Mouse (Mus musculus): ENCODE results near the gene Ehmt1. TPM values are rescaled to one million over a fixed set of nuclear protein-coding genes. Genes with fewer than 3 reads are reported as not detected.

Ehmt1 gene
- total and polyA plus RNA-seq, 3 experiments = 31.9 to 55.8 TPM; not detected in 1

DNA sequence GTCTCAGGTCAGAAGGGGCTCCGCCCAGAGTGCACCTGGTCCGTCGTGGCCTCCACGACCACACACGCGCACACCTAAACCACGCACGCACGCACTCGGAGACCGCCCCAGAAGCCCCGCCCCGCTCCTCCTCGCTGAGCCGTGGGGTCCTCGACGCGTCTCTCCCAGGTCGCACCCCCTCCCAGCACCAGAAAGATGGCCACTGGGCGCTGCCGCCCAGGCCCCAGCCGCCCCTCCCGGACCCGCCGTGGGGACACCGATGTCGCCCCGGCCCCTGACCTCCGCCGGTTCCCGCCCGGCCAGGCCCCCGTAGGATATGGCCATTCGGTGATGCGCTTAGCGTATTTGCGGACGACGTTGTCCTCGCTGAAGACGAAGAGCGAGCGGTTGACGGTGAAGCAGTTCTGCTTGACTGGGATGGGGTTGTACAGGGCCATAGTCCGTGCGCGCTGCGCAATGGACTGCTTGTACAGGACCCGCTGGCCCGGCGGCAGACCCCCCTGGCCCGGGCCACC, 156.9 kb downstream of the Ehmt1 start:
- no peak overlapping the region for H3K9ac ChIP-seq (ENCODE audit: control insufficient read depth, low read depth, low read length, poor library complexity, severe bottlenecking)
- H3K27ac ChIP-seq (ENCODE audit: control insufficient read depth, low read depth, low read length) = no peak overlapping the region
- H3K79me2 ChIP-seq (ENCODE audit: control insufficient read depth, insufficient read depth, low read length, poor library complexity) = no peaks in the 10 kb centered on the region
- no peak overlapping the region for H3K4me3 ChIP-seq (ENCODE audit: control insufficient read depth in 1 of 2, insufficient read depth in 1 of 2, low read depth in 2 of 2, low read length in 2 of 2)
- H3K36me3 ChIP-seq (ENCODE audit: control insufficient read depth in 1 of 2, insufficient read depth in 2 of 2, low read length in 2 of 2) = no peaks in the 10 kb centered on the region
- no peaks in the 10 kb centered on the region for H3K27me3 ChIP-seq (ENCODE audit: control insufficient read depth in 1 of 2, insufficient read depth in 2 of 2, low read length in 2 of 2)
- no peak for DNase-seq (ENCODE audit: low read depth, low spot score)
- no peak for TF ChIP-seq POLR2A (IDR thresholded peaks at IDR 0.05; ENCODE audit: control insufficient read depth in 1 of 2, insufficient read depth in 1 of 2, low read depth in 1 of 2, low read length in 2 of 2, poor library complexity in 1 of 2)
- TF ChIP-seq USF2 (IDR thresholded peaks at IDR 0.05; ENCODE audit: borderline replicate concordance in 1 of 2, insufficient read depth in 1 of 2, low read depth in 1 of 2, low read length in 2 of 2) = no peak
- TF ChIP-seq SMC3 (IDR thresholded peaks at IDR 0.05; ENCODE audit: low read depth, low read length) = no peak
- TF ChIP-seq ZMIZ1 (IDR thresholded peaks at IDR 0.05; ENCODE audit: low read depth, low read length) = no peak
- TF ChIP-seq CHD2 (IDR thresholded peaks at IDR 0.05; ENCODE audit: low read length) = no peak
- TF ChIP-seq NRF1 (IDR thresholded peaks at IDR 0.05; ENCODE audit: insufficient read depth, low read depth, low read length, poor library complexity, severe bottlenecking) = no peak
- no peak for TF ChIP-seq TBP (IDR thresholded peaks at IDR 0.05; ENCODE audit: low read depth, low read length)
- no peaks in the 10 kb centered on the region for H3K4me1 ChIP-seq (ENCODE audit: control insufficient read depth in 1 of 2, insufficient read depth in 2 of 2, low read length in 2 of 2)
- no peaks in the 10 kb centered on the region for H3K9me3 ChIP-seq (replicated peaks; ENCODE audit: insufficient read depth, low read length)

DNA sequence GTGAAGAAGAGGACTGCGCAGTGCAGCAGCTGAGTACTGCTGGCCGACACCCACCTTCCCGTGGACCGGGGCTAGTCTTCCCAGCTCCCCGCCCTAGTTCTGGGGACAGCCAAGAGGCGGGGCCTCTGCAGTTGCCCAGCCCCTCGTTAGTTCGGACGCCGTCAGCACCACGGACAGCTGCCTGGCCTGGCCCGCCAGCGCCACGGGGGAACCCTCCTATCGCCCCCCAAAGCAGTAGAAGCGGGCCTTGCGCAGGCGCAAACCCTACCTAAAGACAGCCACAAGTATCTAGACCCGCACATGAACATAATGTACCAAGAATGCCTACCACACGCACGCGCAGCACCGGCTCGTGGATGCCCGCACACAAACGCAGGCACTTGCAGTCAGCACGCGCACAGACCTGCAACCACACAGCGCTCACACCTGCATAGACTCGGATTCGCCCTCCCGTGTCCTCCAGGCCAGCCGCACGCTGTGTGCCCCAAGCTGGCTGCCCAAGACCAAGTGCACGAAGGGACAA, 157.4 kb downstream of the Ehmt1 start:
- Histone ChIP-seq H3K79me2 (ENCODE audit: control insufficient read depth, insufficient read depth, low read length, poor library complexity) (no peaks in the 10 kb centered on the region), H3K9me3 (replicated peaks; ENCODE audit: insufficient read depth, low read length) (no peaks in the 10 kb centered on the region), H3K4me1 (ENCODE audit: control insufficient read depth in 1 of 2, insufficient read depth in 2 of 2, low read length in 2 of 2) (no peaks in the 10 kb centered on the region), H3K4me3 (ENCODE audit: control insufficient read depth in 1 of 2, insufficient read depth in 1 of 2, low read depth in 2 of 2, low read length in 2 of 2) (no peak overlapping the region), H3K36me3 (ENCODE audit: control insufficient read depth in 1 of 2, insufficient read depth in 2 of 2, low read length in 2 of 2) (no peaks in the 10 kb centered on the region), H3K27ac (ENCODE audit: control insufficient read depth, low read depth, low read length) (no peak overlapping the region), H3K9ac (ENCODE audit: control insufficient read depth, low read depth, low read length, poor library complexity, severe bottlenecking) (no peak overlapping the region), H3K27me3 (ENCODE audit: control insufficient read depth in 1 of 2, insufficient read depth in 2 of 2, low read length in 2 of 2) (no peaks in the 10 kb centered on the region)
- TF ChIP-seq EP300 (IDR thresholded peaks at IDR 0.05; ENCODE audit: low read depth in 1 of 2, low read length in 2 of 2) (no peak), ZNF384 (IDR thresholded peaks at IDR 0.05; ENCODE audit: low read depth, low read length) (no peak), POLR2A (IDR thresholded peaks at IDR 0.05; ENCODE audit: control insufficient read depth in 1 of 2, insufficient read depth in 1 of 2, low read depth in 1 of 2, low read length in 2 of 2, poor library complexity in 1 of 2) (no peak), MYC (IDR thresholded peaks at IDR 0.05; ENCODE audit: low read depth, low read length) (no peak), TBP (IDR thresholded peaks at IDR 0.05; ENCODE audit: low read depth, low read length) (no peak), NRF1 (IDR thresholded peaks at IDR 0.05; ENCODE audit: insufficient read depth, low read depth, low read length, poor library complexity, severe bottlenecking) (no peak), E2F4 (IDR thresholded peaks at IDR 0.05; ENCODE audit: borderline replicate concordance, low read depth, low read length) (no peak), NELFE (IDR thresholded peaks at IDR 0.05; ENCODE audit: low read depth, low read length) (no peak), POLR2AphosphoS5 (IDR thresholded peaks at IDR 0.05; ENCODE audit: borderline replicate concordance, low read depth, low read length) (no peak), KAT2A (conservative IDR thresholded peaks at IDR 0.05; ENCODE audit: low read depth, low read length) (no peak)
- DNase-seq (ENCODE audit: low read depth, low spot score) = peak; percentile 9

Data from MEL (cell line).